Mouse (Mus musculus) NIH3T3 (cell line): ENCODE measurements at regions not wholly inside any gene's neighbourhood (a gene's known extent, or its start where the extent isn't known, plus 50 kb on each side); places are given as distances from the start of the nearest gene placed in this dataset.
A peak's percentile ranks its signal among the peaks of the same experiment; 100 is the strongest.

Experiments used
- DNase-seq: peaks from one replicate; pipeline ENCODE4 v3.0.0-alpha.2; 2012; ENCODE audit warnings: low read depth

DNA sequence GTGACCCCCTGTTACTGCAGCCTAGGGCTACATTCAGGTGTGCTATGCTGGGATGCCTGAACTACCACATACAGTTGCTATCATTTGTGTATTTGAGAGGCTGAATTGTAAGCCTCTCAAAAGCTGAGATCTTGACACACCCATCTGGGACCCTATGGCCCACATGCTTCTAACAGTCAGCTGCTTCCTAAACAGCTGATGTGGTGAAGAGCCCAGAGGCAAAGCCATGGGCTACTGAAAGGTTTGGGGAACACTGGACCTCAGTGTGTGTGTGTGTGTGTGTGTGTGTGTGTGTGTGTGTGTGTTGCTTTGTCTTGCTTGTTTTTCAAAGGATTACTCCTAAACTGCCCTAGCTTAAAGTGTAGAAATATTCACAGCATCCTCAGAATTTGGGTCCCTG lies 75.0 kb downstream of the Lbh start:
- no peak for DNase-seq

DNA sequence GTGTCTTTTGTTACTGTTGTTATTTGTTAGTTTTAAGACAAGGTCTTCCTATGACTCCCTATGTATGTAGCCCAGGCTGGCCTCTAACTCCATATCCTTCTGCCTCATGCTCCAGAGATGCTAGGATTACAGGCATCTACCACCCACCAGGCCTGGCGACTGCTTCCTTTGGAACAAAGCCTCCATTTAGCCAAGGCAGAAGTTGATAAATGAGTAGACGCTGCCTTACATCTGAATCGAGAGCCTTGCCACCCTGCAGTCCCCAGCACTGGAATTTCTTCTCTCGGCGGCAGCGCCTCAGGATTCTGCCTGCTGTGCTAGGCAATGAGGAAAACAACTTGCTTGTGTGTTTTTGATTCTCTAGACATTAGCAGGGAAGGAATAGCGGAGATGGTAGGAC lies 75.5 kb downstream of the Lbh start:
- DNase-seq, result no peak

DNA sequence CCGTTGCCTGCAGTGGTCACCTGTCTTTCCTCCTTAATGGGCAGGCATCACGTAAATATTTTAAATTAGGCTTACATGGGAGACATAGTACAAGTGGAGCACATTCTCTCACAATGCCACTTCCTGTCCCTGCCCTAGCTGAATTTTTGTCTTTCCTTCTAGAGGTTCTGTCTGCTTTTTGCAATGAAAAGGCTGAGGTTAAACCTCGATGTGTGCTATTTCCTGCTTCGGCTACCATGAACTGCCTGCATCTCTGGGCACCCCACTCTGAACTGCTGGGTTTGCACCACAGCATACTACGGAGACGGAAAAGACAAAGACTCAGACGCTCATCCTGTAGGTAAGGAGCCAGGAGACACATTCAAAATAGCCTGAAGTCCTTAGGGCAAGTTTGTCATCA lies 78.4 kb downstream of the Lbh start:
- no peak for DNase-seq

DNA sequence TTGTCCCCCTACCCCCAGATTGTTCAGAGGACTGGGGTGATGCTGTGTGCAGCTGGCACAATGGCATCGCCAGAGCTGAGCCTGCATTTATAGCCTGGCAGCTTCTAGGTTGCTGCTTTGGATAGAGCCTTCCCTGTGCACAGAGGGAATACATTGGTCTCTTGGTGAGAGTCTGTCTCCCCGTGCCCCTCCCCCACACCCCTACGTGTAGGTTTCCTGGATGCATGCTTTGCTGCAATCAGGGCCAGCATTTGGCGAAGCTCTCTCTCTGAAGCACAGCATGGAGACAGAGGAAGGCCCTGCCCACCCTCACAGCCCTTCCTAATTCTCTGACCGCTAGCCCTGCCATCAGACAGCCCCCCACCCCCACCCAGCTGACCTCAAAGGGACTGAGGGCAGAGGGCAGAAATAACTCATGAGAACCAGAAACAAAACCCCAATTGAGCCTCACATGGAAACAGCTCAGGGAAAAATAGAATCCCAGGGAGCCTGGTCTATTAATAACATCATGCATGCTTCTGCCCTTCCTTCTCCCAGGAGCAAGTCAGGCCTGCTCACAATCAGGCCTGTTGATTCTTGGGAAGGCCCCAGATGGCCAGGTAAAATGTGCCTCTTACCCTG lies 79.3 kb downstream of the Lbh start:
- peak; percentile 42 for DNase-seq

DNA sequence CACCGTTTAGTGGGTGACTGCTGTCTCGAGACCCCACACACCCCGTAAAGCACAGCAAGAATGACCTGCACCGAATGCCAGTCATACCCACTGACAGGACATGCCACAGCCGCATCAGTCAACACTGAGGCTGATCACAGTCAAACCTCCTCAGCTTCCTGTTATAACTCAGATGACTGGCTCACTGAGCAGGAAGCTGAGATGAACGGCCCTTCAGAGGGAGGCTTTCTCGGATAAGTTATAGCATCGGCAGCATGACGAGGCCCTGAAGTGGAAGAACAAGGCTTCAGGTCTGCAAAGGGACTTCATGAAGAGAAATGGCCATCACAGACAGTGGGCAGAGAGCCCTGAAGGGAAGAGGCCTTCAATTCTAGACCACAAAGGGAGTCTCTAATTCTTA lies 87.0 kb downstream of the Lbh start:
- DNase-seq, result no peak

DNA sequence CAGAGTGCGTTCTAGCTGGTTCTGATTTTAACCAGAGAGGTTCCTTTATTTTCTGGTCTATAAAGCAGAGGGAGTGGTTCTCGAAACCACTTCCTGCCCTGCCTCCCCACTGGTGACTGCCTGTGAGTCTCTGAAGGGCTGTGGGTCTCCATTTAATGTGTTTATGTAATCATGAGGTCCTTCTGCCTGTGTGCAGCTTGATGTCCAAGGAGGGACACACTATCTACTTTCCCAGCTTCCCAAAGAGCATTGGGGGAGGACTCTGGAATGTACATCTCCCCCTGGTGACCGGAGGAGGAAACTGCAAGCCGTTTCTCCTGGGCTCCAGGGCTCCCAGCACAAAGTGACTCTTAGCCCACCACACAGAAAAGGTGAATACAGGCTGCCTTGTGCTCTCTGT lies 90.8 kb downstream of the Lbh start:
- DNase-seq, result peak; percentile 61

DNA sequence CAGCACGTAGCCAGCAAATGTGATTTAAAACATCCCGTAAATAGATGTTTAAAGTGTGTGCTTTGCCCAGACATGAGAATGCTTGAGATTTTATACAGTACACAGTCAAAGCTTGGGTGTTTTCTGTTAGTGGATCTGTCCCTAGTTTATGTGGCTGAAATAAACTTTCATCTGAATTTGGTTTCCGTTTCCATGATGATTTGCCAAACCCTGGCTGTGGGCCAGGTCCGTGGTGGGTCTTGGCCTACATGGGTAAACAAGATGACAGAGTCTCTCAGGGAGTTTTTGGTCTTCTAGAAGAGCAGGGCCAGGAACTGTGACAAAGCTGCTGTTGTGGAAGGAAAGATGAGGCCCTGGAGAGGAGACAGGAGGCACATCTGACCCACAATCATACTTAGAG lies 91.9 kb downstream of the Lbh start:
- DNase-seq, result peak; percentile 73

DNA sequence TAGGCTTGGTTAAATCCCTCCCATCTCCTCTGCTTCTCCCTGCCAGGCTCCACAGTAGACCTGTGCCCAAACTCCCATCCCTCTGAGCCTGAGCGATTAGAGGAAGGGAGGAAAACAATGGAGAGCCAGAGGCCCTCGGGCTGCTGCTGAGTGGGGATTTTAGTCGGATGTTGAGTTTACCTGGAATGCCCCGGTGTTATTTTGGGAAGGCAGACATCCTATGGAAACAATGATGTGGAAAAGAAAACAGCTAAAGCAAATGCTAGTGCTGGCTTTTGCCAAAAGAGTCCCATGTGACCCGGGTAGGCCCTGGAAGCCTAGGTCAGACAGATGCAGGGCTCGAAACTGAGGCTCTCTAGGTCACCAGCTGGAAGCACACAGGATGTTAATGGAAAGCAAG lies 94.3 kb downstream of the Lbh start:
- DNase-seq, result no peak

DNA sequence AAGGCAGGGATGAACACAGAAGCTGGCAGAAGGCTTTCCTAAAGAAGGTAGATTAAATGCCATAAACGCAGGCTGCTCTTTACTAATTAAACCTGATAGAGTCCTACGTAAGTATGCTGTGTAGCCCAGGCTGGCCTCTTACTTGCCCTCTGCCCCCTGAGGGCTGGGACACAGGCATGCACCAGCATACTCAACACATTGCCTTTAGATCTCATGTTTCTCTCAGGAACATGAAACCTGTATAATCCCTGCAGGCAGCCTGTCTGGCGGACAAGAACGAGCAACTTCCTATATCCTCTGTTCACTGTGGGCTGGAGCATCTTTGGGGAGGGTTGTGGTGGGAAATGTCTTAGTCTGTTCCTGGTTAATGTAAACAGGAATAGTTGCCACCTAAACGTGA lies 94.8 kb upstream of the Lclat1 start:
- no peak for DNase-seq

DNA sequence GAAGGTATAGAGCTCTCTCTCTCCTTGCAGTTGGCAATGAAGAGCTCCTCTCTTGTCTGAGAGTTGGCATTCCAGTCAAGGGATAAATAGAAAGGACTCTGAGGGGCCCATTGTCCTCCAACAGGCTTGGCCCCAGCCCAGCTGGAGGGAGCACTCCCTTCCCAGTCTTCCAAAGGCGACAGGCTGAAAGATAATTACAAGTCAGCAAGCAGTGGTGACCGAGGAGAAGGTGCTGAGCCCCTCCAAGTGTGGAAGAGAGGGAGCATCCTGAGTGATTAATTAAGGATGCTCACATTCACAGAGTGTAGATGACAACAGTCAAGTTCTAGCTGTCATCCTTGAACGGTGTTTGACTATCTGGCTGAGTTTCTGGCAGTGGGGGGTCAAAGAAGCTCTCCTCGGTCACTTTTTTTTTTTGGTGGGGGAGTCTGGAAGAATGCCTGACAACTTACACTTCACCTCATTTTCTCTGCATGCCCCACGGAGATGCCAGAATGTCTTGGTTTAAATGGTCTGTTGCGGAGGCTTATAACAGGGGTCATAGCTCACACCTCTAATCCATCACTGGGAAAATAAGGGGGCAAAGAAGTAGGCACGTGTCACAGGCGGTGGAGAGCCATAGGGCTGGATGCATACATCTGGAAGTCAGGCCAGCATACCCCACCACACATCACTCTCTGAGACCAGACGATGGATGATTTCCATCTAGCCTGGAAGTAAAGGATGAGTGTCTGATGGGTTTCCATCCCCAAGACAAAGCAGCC lies 93.5 kb upstream of the Lclat1 start:
- DNase-seq, result no peak

DNA sequence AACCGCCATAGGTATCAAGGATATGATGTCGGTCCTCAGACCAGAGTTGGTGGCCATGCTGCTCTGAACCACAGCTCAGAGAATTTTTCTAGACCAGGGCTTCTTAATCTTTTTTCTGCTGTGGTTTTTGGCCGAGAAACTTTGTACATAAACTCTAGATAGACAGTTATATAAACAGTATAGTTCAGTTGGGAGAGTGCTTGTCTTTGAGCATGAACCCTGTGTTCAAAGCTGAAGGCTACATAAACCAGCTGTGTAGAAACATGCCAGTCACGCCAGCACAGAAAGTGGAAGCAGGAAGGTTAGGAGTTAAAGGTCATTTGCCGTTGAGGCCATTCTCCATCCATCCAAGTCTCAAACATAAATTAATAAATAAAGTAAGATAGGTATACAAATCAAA lies 90.6 kb upstream of the Lclat1 start:
- DNase-seq, result no peak

DNA sequence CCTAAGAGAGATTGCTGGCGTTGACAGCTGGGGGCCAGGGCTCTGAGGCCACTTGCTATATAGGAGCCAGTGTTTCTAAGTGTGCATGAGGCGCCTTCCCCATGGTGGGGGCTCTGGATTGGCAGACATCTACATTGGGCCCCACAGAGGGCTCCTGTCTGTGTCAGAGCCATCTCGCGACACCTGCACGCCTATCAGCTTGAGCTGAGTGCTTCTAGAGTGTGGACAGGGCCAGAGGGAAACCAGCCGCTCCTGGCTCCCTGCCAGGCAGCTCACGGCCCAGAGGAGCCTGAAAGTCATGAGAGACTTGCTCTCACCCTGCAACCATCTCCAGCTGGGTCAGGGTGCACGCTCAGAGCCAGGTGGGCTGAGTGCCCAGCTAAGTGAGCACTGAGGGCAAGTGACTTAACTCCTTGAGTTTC lies 85.1 kb upstream of the Lclat1 start:
- DNase-seq, result peak; percentile 49

DNA sequence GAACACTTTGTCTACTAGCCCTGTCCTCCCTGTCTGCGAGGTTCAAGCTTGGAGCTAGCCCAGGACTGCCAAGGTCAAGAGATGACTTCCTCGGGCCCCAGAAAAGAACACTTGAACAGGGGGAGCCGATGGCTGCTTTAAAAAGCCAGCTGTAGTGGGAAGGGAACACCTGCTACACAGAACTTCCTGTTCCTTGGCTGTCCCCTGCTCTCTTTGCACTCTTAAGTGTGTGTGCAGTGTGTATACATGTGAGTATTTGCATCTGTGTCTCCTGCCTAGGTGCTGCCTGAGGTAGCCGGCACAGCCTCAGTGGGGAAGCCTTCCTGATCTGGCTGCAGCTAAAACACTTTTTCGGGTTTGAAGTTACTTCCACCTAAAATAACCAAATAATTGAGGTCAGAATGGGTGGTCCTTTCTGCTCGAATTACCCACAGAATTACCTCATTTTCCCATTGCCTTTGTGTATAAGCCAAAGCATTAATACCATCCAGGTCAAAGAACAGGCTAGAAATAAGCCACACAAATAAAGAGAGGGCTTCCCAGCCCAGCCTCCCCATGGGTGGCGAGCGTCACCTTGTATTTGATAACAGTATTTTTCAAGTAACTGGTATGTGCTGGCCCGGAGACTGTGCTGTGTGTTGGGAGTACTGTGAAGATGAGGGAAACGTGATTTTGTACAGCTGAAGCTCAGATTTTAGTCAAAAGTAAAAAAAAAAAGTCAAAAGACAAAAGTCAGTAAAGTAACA lies 84.2 kb upstream of the Lclat1 start:
- no peak for DNase-seq

DNA sequence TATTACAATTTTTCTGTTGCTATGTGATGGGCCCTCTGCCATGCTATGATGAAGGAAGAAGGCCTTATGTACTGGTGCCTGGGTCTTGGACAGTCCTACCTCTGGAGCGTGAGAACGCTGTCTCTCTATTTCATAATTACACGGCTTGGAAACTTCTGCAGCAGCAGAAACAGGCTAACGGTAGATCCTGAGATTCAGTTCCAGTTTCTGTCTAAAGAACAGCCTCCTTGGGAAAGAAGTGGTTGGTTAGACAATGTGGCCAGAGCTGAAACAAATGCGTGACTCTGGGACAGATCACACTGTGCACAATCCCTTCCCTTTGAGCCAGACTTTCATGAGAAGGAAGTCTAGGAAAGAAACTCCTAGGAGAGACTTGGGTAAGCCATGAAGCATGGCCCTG lies 80.7 kb upstream of the Lclat1 start:
- no peak for DNase-seq

DNA sequence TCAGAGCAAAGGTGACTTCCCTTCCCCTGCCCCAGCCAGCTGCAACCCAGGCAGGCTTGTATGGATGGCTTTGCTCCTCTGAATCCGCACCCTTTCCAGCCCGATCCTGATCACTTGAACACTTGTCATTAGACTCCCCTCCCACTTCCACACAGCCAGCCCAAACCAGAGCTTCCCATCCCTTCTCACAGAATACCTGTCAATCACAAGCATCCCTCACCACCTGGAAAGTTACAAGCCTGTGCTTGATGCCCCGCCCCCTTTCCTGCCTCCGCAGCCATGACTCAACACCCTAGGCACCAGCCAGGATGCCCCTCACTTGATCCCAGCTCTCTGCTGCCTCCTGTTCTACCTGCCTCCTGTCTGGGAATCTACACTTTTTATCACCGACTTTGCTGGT lies 76.0 kb upstream of the Lclat1 start:
- no peak for DNase-seq

DNA sequence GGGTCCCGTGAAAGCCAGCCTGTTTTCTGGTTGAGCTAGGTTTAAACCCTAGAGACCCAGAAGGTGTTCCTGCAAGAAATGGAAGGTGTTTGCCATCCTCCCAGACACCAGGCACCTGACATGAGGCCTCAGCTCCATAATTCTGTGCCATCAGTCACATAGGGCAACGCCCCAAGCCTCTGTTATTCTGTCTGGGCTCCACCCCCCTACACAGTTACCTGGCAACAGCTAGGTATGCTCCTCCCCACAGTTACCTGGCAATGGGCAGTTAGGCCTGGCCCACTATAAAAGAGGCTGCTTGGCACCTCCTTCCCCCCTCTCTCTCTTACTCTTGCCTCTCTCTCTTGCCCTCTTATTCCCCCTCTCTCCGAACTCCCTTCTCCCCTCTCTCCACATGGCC lies 75.5 kb upstream of the Lclat1 start:
- DNase-seq, result no peak

DNA sequence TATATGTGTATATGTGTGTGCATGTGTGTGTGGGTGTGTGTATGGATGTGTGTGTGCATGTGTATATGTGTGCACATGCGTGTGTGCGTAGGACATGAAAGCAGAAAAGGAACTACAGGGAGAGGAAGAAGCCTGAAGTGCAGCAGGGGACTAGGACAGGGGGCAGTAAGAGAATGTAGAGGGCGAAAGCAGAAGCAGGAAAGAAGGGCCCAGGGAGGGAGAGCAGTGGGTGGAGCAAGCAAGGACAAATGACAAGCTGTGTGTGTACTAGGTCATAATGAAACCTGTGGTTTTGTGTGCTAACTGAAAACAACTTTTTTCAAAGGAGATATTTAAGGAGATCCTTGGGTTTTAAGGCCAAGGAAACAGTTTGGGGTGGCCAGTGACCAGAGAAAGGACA lies 73.4 kb upstream of the Lclat1 start:
- DNase-seq, result no peak

DNA sequence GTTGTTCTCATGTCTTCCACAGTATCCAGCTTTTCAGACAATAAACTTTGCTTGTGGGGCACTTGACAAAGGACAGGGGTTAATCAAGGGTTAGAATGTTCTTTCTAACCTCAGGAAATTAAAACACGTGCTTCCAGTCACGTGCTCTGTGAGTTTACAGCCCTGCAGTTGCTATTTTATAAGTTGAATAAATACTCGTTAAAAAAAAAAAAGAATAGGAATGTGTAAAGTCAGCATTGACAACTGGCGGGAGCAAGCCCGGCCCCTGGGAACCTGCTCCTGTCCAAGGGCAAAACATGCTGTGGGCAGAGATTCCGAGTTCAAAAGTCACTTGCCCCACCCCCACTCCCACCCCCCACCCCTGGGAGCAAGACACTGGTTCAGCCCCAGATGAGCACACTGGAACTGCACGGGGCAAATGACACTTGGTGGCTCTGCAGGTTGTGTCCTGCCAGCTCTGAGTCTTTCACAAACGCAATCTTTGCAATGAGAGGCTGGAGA lies 72.8 kb upstream of the Lclat1 start:
- DNase-seq, result no peak

DNA sequence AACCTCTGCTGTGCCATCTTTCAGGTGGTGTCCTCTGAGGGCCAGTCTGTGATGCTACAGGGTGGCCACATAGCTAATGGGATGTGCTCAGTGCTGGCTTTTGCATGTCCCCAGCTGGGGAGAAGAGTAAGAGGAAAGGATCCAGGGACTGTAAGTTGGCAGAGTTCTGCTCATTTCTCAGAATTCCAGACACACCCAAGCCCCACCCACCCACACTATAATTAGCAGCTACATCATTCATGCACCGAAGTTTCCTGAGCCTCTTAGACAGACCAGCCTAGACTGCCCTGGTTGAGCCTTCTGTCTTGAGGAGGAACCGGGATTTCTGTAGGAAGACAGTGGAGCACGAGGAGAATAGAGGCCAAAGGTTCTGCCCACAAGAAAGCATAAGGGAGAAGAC lies 70.9 kb upstream of the Lclat1 start:
- DNase-seq, result peak; percentile 69

DNA sequence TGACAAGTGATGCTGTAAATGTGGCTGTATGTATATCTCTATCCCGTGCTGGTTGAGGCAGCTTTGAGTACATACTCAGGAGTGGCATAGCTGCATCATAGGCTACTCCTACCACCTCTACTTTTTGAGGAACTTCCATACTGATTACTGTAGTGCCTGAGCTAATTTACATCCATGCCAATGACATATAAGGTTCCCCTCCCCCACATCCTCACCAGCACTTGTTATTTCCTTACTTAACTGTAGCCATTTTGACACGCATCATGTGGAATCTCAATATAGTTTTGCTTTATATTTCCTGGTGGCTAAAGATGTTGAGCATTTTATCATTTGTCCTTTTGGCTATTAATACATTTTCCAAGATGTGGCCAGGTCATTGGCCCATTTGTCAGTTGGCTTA lies 69.2 kb upstream of the Lclat1 start:
- DNase-seq, result no peak

DNA sequence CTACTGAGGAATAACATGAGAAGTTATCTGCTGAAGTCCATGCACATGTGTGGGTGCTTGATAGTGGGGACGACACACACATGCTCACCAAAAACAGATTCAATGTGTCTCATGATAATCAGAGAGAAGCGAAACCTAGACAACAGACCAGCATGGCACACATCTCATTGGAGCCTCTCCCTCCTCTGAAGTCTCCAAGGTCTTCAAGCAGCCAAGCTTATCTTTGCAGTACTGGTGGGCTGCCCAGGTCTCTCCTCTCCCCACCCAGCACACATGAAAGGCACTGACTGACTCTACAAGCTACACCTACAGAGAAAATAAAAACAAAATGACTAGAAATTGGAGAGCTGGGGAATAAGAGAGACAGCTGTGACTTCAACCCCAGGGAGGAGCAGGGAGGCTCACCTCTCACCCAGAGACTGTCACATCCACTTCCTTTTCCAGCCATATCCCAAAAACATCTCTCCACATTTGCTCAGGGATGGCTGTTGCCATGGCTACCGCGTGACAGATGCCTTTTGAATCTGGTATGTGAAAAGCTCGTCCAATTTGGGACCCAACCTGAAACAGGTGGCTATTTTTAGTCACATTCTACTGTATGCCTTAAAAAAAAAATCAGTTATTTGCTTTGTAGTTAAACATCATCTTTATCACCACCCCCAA lies 62.7 kb upstream of the Lclat1 start:
- no peak for DNase-seq

DNA sequence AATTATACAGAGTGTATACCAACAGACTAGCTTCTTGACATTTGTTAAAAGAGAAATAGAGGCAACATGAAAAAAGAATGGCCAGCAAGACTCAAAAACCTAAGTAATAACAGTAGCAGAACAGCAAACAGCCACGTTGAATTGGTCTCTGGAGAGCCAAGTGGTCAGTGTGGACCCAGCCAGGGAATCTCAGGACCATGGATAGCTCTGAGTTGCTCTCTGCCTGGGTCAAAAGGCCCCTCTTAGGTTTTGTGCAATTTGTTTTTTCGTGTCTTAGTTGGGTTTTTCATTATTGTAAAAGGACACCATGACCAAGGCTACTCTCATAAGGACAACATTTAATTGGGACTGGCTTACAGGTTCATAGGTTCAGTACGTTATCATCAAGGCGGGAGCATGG lies 60.8 kb upstream of the Lclat1 start:
- DNase-seq, result peak; percentile 62

DNA sequence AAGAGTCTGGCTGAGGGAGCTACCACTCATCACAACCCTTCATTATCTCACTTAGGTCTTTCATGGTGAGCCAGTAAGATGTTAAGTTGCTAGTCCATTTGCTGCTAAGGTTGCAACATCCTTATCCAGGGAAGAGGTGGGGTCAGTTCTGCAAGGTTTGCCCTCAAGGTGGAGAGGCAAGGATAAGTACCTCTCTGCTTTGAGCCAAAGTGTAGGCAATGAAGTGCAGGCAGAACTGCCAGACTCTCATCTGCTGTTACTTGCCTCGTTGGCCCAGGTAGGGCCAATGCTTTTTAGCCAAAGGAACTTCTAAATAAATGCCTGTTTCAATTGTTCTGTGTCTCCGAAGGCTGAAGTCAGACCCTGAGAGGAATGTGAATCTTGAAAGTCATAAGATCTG lies 59.6 kb upstream of the Lclat1 start:
- DNase-seq, result no peak
